Mouse (Mus musculus) erythroblast, embryonic 14.5 days (primary cell): ENCODE measurements at regions not wholly inside any gene's neighbourhood (a gene's known extent, or its start where the extent isn't known, plus 50 kb on each side); places are given as distances from the start of the nearest gene placed in this dataset.

ENCODE experiments used
- H3K27me3 ChIP-seq: 2 replicates; pipeline ENCODE4 v1.6.1; 2012; ENCODE audit warnings: inconsistent platforms; ENCODE audit not compliant: control insufficient read depth
- H3K36me3 ChIP-seq: 2 replicates; pipeline ENCODE4 v1.6.1; 2012; ENCODE audit warnings: mild to moderate bottlenecking, inconsistent platforms; ENCODE audit not compliant: control insufficient read depth
- H3K4me1 ChIP-seq: 2 replicates; pipeline ENCODE4 v1.6.1; 2012; ENCODE audit warnings: inconsistent platforms; ENCODE audit not compliant: control insufficient read depth
- H3K4me3 ChIP-seq: replicated peaks from 2 replicates; pipeline ENCODE3; 2012; ENCODE audit warnings: moderate library complexity, mild to moderate bottlenecking, inconsistent platforms
- H3K9me3 ChIP-seq: 2 replicates; pipeline ENCODE4 v1.6.1; 2012; ENCODE audit warnings: low read length, inconsistent platforms, mixed read lengths; ENCODE audit not compliant: control insufficient read depth
- GATA1 ChIP-seq: IDR thresholded peaks from 2 replicates; pipeline ENCODE4 v1.6.1; 2012; ENCODE audit warnings: low read length, inconsistent platforms, mixed read lengths
- TAL1 ChIP-seq: IDR thresholded peaks from 3 replicates; pipeline ENCODE4 v1.6.1; 2012; ENCODE audit warnings: low read length, inconsistent platforms, mixed read lengths

DNA sequence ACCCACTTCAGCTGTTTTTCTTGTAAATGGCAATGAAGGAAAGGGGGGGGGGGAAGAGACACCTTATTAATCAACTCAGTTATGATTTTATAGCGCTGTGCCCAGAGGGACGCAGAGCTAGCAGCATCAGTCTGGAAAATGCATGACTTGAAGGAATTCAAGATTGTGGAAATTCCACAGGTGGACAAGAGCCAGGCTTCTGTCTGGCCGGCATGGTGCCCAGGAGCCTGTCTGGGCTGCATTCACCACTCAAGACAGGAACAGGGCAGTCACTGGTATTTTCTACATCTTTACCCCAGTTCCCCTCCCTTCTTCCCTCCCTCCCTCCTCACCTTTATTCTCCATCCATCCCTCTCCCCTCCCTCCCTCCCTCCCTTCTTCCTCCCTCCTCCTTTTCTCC lies 339.1 kb upstream of the Auts2 start:
- TF ChIP-seq TAL1 (no peak), GATA1 (no peak)
- Histone ChIP-seq H3K9me3 (peaks cover 10% of the 10 kb centered on the region), H3K4me3 (no peak overlapping the region), H3K27me3 (no peaks in the 10 kb centered on the region), H3K4me1 (no peaks in the 10 kb centered on the region), H3K36me3 (no peaks in the 10 kb centered on the region)

DNA sequence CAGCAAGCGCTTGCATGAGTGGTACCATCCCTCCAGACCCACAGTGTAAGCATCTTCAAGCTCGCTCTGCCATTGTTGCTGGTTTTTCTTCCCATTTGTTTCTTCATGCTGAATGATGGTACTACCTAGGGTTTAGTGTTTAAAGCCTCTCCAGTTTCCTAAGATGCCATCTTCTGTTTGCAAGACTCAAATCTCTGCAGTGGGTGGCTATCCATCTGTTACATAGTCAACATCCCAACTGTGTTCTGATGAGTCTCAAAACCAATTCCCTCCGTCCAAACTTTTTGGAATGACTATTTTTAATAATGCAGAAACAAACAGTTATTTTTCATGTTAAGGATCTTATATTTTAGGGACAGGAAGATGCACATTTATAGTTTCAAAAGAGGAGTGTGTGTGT lies 338.0 kb upstream of the Auts2 start:
- Histone ChIP-seq H3K27me3 (no peaks in the 10 kb centered on the region), H3K4me1 (no peaks in the 10 kb centered on the region), H3K4me3 (no peak overlapping the region), H3K9me3 (peaks cover 13% of the 10 kb centered on the region), H3K36me3 (no peaks in the 10 kb centered on the region)
- TF ChIP-seq TAL1 (no peak), GATA1 (no peak)

DNA sequence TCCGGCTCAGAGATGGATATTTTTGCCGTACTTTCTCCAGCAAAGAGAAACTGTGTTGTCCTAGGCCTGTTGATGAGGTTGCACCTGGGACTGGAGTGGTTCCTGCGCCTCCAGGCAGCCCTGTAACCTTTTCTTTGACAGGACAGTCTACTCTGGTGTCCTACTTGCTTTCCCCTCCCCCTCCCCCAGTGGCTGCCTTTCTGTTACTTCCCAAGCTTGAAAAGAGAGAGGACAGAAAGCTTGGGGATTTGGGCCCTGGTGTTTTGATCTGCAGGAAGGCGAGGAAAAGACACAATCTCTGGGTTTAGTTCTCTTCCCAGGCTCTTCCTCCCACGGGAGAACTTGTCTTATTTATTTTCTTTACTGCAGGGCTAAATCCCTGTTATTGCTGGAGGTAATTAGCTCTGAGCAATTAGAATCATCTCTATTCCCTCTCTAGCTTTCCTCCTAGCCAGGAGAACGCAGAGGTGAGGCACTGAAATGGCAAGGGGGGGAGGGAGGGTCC lies 333.2 kb upstream of the Auts2 start:
- H3K27me3 ChIP-seq: no peaks in the 10 kb centered on the region

DNA sequence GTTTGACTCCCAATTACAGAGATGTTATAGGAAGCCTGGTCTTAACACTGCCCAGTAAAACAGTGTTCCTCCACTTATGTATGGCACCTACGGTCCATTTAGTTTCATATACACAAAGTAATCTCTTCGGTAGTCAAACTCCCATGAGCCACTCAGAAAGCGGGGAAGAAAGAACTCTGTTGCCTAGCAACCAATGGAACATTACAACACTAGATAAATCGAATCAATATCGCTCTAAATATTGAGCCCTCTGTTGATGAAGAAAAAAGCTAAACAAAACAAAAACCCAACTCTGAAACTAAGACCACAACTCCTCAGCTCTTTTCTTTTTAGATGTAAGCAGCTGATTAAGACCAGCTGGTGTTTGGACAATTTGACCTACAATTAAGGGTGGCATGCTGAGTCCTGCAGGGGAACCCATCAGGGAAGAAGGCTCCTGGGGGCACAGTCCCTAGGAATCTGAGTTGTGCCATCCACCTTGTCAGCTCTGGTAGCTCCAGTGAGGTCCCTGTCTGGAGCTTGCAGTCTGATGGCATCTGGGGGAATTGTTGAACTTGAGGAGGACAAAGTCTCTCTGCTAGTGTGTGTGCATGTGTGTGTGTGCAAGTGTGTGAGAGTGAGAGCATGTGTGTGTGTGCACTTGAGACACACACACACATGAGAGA lies 315.8 kb upstream of the Auts2 start:
- no peak for TF ChIP-seq GATA1
- TF ChIP-seq TAL1: no peak
- H3K9me3 ChIP-seq: peaks cover 6% of the 10 kb centered on the region
- no peaks in the 10 kb centered on the region for H3K4me1 ChIP-seq

More for the DNA sequence above, 333.2 kb upstream of the Auts2 start:
- Histone ChIP-seq H3K36me3 (no peaks in the 10 kb centered on the region), H3K4me1 (no peaks in the 10 kb centered on the region), H3K9me3 (peaks cover 30% of the 10 kb centered on the region), H3K4me3 (no peak overlapping the region)
- TF ChIP-seq GATA1 (no peak), TAL1 (no peak)

DNA sequence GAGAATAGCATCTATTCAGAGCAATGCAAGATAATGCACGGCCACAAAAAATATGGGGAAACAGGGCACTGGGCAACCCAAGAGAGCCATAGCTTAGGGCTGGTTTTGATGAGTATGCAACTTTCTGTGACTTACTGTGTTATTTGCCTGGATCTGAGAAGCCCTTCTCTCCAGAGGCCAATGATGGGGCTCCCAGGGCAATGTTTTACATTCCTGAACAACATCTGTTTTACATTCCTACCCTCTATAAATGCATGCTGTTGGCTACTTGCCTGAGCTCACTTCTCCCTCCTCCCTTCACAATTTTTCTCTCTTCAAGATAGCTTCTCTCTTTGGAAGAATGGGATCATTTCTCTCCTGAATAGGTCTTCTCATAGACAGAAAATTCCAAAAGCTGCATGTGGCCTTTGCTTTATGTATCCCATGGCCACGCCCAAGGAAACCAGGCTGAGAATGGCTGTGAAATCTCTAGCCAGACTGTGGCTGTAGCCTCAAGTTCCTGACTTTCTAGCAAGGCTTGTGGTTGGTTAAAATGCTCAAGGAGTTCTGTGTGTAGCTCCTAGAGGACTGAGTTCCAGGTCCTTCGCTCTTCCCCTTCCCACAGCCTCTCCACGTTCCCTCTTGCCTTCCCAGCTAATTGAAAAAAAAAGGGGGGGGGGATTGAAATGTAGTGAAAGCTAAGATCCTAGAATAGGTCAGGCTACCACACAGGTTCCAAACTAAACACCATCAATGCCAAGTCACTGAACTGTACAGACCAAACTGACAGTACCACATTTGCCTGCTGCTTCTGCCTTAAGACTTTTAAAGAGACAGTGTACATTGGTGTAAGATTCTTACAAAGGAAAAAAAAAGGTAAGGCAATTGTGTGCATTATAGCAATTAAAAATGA lies 312.7 kb upstream of the Auts2 start:
- TF ChIP-seq TAL1: no peak
- TF ChIP-seq GATA1: no peak
- Histone ChIP-seq H3K4me3 (no peak overlapping the region), H3K27me3 (no peaks in the 10 kb centered on the region), H3K4me1 (no peaks in the 10 kb centered on the region), H3K36me3 (no peaks in the 10 kb centered on the region), H3K9me3 (peaks cover 6% of the 10 kb centered on the region)

More for the DNA sequence above, 315.8 kb upstream of the Auts2 start:
- Histone ChIP-seq H3K36me3 (no peaks in the 10 kb centered on the region), H3K4me3 (no peak overlapping the region), H3K27me3 (no peaks in the 10 kb centered on the region)

DNA sequence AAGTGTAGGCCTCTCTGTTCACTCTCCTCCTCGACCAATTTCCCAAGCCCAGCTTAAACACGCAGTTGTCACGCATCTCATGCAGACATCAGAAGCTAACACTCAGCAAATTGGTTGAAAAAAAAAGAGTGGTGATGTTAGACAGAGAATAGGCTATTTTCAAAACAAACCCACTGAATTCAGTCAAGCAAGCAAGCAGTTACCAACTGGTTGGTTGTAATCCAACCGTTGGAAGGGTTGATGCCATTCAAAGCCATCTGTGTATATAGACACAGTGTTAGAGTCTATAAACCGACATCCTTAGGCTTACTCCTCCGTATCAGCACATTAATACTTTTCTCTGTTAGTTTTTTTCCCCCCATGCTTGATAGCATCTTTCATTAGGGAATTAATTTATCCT lies 307.6 kb upstream of the Auts2 start:
- H3K36me3 ChIP-seq: no peaks in the 10 kb centered on the region
- no peak overlapping the region for H3K4me3 ChIP-seq
- H3K9me3 ChIP-seq: peaks cover 3% of the 10 kb centered on the region
- H3K4me1 ChIP-seq: no peaks in the 10 kb centered on the region
- H3K27me3 ChIP-seq: no peaks in the 10 kb centered on the region
- TF ChIP-seq TAL1: no peak
- TF ChIP-seq GATA1: no peak

DNA sequence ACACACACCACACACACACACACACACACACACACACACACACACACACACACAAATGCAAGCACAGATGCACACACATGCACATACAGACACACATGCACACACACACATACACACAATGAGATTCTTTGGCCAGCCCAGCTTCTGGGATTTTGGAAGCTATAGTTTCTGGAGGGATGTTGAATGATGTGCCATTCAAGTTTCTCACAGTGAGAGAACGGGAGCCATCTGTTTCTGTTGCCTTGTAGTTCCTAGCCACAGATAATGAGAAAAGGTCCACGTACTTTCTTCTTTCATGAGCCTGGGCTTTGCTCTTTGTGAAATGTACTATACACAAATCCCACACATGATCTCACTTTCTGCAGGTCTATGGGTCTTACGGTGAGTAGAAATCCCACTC lies 304.9 kb upstream of the Auts2 start:
- Histone ChIP-seq H3K4me3 (no peak overlapping the region), H3K36me3 (no peaks in the 10 kb centered on the region), H3K27me3 (no peaks in the 10 kb centered on the region), H3K4me1 (no peaks in the 10 kb centered on the region), H3K9me3 (peaks cover 3% of the 10 kb centered on the region)
- TF ChIP-seq GATA1 (no peak), TAL1 (no peak)

DNA sequence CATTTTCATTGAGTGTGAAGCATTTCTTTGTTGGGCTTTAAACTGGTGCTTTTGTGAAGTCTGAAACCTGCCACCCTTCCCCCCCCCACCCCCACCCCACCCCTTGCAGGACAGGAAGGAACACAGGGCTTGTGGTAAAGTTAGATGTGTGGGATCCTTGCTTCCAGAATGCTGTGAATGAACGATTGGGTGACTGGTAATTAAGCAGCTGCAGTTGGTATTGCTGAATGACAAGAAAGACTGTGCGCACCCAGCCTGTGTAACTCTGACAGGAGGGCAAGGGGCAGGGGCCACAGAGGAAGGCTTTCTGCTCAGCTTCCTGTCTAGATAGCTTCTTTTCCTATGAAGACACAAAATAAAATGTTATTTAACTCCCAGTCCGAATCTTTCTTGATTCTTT lies 300.1 kb upstream of the Auts2 start:
- TF ChIP-seq TAL1 (no peak), GATA1 (no peak)
- Histone ChIP-seq H3K4me3 (no peak overlapping the region), H3K36me3 (no peaks in the 10 kb centered on the region), H3K4me1 (no peaks in the 10 kb centered on the region), H3K9me3 (peaks cover 5% of the 10 kb centered on the region; the same call in 1 of the 2 replicates), H3K27me3 (no peaks in the 10 kb centered on the region)

DNA sequence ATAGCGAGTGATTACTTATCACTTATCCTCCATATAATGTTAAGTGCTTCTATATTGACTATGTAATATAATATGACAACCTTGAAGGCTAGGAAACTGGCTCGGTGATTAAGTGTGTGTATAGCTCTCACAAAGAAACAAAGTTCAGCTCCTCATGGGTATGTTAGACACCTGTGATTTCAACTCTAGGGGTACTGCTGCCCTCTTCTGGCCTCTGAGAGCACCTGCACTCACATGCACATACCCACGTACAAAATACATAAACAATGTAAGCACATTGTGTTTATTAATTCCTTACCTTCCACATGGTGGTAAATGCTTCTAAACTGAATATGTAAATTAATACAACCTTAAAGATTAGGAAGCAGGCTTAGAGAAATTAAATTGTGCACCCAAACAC lies 298.6 kb upstream of the Auts2 start:
- no peaks in the 10 kb centered on the region for H3K36me3 ChIP-seq
- H3K27me3 ChIP-seq: no peaks in the 10 kb centered on the region
- no peaks in the 10 kb centered on the region for H3K4me1 ChIP-seq
- TF ChIP-seq TAL1: no peak
- TF ChIP-seq GATA1: no peak
- peaks cover 5% of the 10 kb centered on the region; the same call in 1 of the 2 replicates for H3K9me3 ChIP-seq
- no peak overlapping the region for H3K4me3 ChIP-seq
